Mouse (Mus musculus) spleen, postnatal 36 days (tissue): Measurements from ENCODE around the gene Map3k14.
A peak's percentile ranks its signal among the peaks of the same experiment; 100 is the strongest.
"Not testable (repeated sequence)": the region's sequence is repeated elsewhere in the genome, so short reads cannot be mapped to it uniquely, and the experiment has no call there.

ENCODE experiments used
- DNase-seq, 2 experiments: peaks; one replicate each; pipeline ENCODE4 v3.0.0; 2022; ENCODE audit warnings: low spot score in 2 of 2, mixed read lengths in 1 of 2

Map3k14 gene

GRCm38 (mm10) chr11:103246731-103247290 is 20.5 kb downstream of the Map3k14 start:
- DNase-seq: no peak

GRCm38 (mm10) chr11:103246081-103246730 is 21.1 kb downstream of the Map3k14 start:
- no peak for DNase-seq

GRCm38 (mm10) chr11:103244856-103245255 is 22.4 kb downstream of the Map3k14 start:
- no peak for DNase-seq

GRCm38 (mm10) chr11:103240740-103241139 is 26.5 kb downstream of the Map3k14 start:
- no peak for DNase-seq

- no peak for DNase-seq
These were observed 29.5 kb downstream of the Map3k14 start for GRCm38 (mm10) chr11:103237757-103238156.

GRCm38 (mm10) chr11:103236903-103237302 is 30.4 kb downstream of the Map3k14 start:
- DNase-seq: no peak

GRCm38 (mm10) chr11:103236431-103236830 is 30.8 kb downstream of the Map3k14 start:
- DNase-seq: no peak

GRCm38 (mm10) chr11:103235702-103236101 is 31.6 kb downstream of the Map3k14 start:
- DNase-seq: no peak

GRCm38 (mm10) chr11:103234447-103234846 is 32.8 kb downstream of the Map3k14 start:
- no peak for DNase-seq

GRCm38 (mm10) chr11:103232966-103233365 is 34.3 kb downstream of the Map3k14 start:
- peak; percentile 74 to 80 for DNase-seq

- no peak for DNase-seq
These were observed 35.9 kb downstream of the Map3k14 start for GRCm38 (mm10) chr11:103231367-103231766.

GRCm38 (mm10) chr11:103230626-103231025 is 36.6 kb downstream of the Map3k14 start:
- DNase-seq: no peak

- no peak for DNase-seq
These were observed 37.7 kb downstream of the Map3k14 start for GRCm38 (mm10) chr11:103229608-103230007.

- DNase-seq: no peak
These were observed 43.3 kb downstream of the Map3k14 start for GRCm38 (mm10) chr11:103223951-103224456.

- DNase-seq: no peak
These were observed 43.8 kb downstream of the Map3k14 start for GRCm38 (mm10) chr11:103223444-103223843.

- DNase-seq: not testable (repeated sequence)
These were observed 44.6 kb downstream of the Map3k14 start for GRCm38 (mm10) chr11:103222718-103223117.

- DNase-seq: no peak
These were observed 45.8 kb downstream of the Map3k14 start for GRCm38 (mm10) chr11:103221437-103221836.

GRCm38 (mm10) chr11:103219995-103220394 is 47.3 kb downstream of the Map3k14 start:
- DNase-seq: no peak

- DNase-seq: no peak
These were observed 48.0 kb downstream of the Map3k14 start for GRCm38 (mm10) chr11:103219259-103219658.

- no peak for DNase-seq
These were observed 48.8 kb downstream of the Map3k14 start for GRCm38 (mm10) chr11:103218517-103218901.

GRCm38 (mm10) chr11:103217790-103218516 is 49.3 kb downstream of the Map3k14 start, which contains the start of gene Spata32:
Spata32 (minus strand) TSS chr11:103218432.
- peak; percentile 49 for DNase-seq

GRCm38 (mm10) chr11:103215355-103215754 is 51.9 kb downstream of the Map3k14 start:
- no peak for DNase-seq

GRCm38 (mm10) chr11:103213712-103214111 is 53.6 kb downstream of the Map3k14 start:
- no peak for DNase-seq
